Mouse (Mus musculus) heart, adult 2 months (tissue): ENCODE measurements around the gene Itgb2l.

Source experiments
- CTCF ChIP-seq: fragments of 200-600 bp; IDR thresholded peaks from 2 replicates; pipeline ENCODE4 v1.8.1; 2022; ENCODE audit warnings: antibody characterized with exemption, mild to moderate bottlenecking, moderate library complexity
- EP300 ChIP-seq: fragments of 200-500 bp; IDR thresholded peaks from 2 replicates; pipeline ENCODE4 v1.6.1; 2011; ENCODE audit warnings: low read depth, low read length, control low read depth; ENCODE audit not compliant: insufficient read depth
- POLR2A ChIP-seq: fragments of 200-500 bp; IDR thresholded peaks from 2 replicates; pipeline ENCODE4 v1.6.1; 2011; ENCODE audit warnings: mild to moderate bottlenecking, low read depth, low read length, control low read depth; ENCODE audit not compliant: insufficient read depth

GRCm38 (mm10) chr16:96376342-96376741 lies 67.1 kb downstream of the Itgb2l start:
- TF ChIP-seq CTCF (no peak), POLR2A (no peak), EP300 (no peak)
